Mouse (Mus musculus): Measurements from ENCODE around the gene Aplp2.

- TF ChIP-seq CTCF (IDR thresholded peaks at IDR 0.05; ENCODE audit: borderline replicate concordance, insufficient read depth, low read depth, low read length) (no peak), POLR2A (IDR thresholded peaks at IDR 0.05; ENCODE audit: borderline replicate concordance, insufficient read depth, low read length) (no peak)
These were observed 91.6 kb downstream of the Aplp2 start for GRCm38 (mm10) chr9:31119882-31120532.
